Mouse (Mus musculus) ES-E14 (cell line): ENCODE results near the gene Clk2. TPM values are rescaled to one million over a fixed set of nuclear protein-coding genes. Genes with fewer than 3 reads are reported as not detected.

Experiments
- DNase-seq: peaks from one replicate; pipeline ENCODE4 v3.0.0-alpha.2; 2013; ENCODE audit warnings: low read depth, low spot score
- H3K27ac ChIP-seq: 2 replicates; pipeline ENCODE4 v1.5.1; 2012; ENCODE audit warnings: low read depth, mild to moderate bottlenecking, low read length, moderate library complexity, mixed read lengths; ENCODE audit not compliant: poor library complexity, insufficient read depth, severe bottlenecking
- H3K36me3 ChIP-seq: 2 replicates; pipeline ENCODE4 v1.6.1; 2012; ENCODE audit warnings: mild to moderate bottlenecking, low read length, moderate library complexity, mixed read lengths; ENCODE audit not compliant: control insufficient read depth, poor library complexity, insufficient read depth, severe bottlenecking
- H3K4me1 ChIP-seq, 2 experiments: fragments of 150-350 bp in 1 of 2; sonication (generic) in 1 of 2; 2 replicates each; pipeline ENCODE4 v1.6.1; 2012; ENCODE audit warnings: low read length in 2 of 2, mild to moderate bottlenecking in 1 of 2, mixed read lengths in 1 of 2; ENCODE audit not compliant: control insufficient read depth in 2 of 2, insufficient read depth in 2 of 2, poor library complexity in 1 of 2
- H3K4me3 ChIP-seq, 2 experiments: fragments of 150-350 bp in 1 of 2; sonication (generic) in 1 of 2; 2 replicates each; pipeline ENCODE4 v1.5.1; 2012; ENCODE audit warnings: low read length in 2 of 2, low read depth in 1 of 2, mild to moderate bottlenecking in 1 of 2, mixed read lengths in 1 of 2; ENCODE audit not compliant: insufficient read depth in 1 of 2, poor library complexity in 1 of 2, severe bottlenecking in 1 of 2
- H3K9ac ChIP-seq: 2 replicates; pipeline ENCODE4 v1.6.1; 2012; ENCODE audit warnings: low read depth, mild to moderate bottlenecking, low read length, mixed read lengths; ENCODE audit not compliant: poor library complexity, insufficient read depth, severe bottlenecking
- H3K9me3 ChIP-seq: fragments of 150-350 bp; sonication (generic); 2 replicates; pipeline ENCODE4 v1.6.1; 2012; ENCODE audit warnings: low read depth, mild to moderate bottlenecking, low read length; ENCODE audit not compliant: control insufficient read depth, insufficient read depth
- CHD2 ChIP-seq: IDR thresholded peaks from 2 replicates; pipeline ENCODE4 v1.6.1; 2014; ENCODE audit warnings: mild to moderate bottlenecking, low read depth, low read length, inconsistent platforms
- HCFC1 ChIP-seq: IDR thresholded peaks from 2 replicates; pipeline ENCODE4 v1.6.1; 2012; ENCODE audit warnings: low read length, inconsistent platforms, borderline replicate concordance; ENCODE audit not compliant: insufficient read depth
- MAFK ChIP-seq: IDR thresholded peaks from 2 replicates; pipeline ENCODE4 v1.6.1; 2014; ENCODE audit warnings: mild to moderate bottlenecking, low read depth, low read length, inconsistent platforms; ENCODE audit not compliant: insufficient read depth
- ZC3H11A ChIP-seq: IDR thresholded peaks from 2 replicates; pipeline ENCODE4 v1.6.1; 2012; ENCODE audit warnings: low read depth, mild to moderate bottlenecking, inconsistent platforms, low read length, borderline replicate concordance
- ZNF384 ChIP-seq: IDR thresholded peaks from 2 replicates; pipeline ENCODE4 v1.6.1; 2012; ENCODE audit warnings: low read depth, low read length, inconsistent platforms
- in situ Hi-C, 2 experiments: fragments of 600-800 bp; cut with MboI; formaldehyde crosslinking; loops; one replicate each; pipeline ENCODE4 v1.15.1; 2025; ENCODE audit warnings: low sequenced_read_pairs in 2 of 2, inconsistent platforms in 1 of 2; ENCODE audit not compliant: unreplicated experiment in 2 of 2
- total RNA-seq: library from RNA; depleted of rRNA; stranded (reverse); fragments of 300-350 nt; gene quantifications from 2 replicates; pipeline ENCODE4 v1.2.3, GENCODE M21; 2012

Clk2 gene
- total RNA-seq, 1 experiment, result 42.0 TPM

DNA sequence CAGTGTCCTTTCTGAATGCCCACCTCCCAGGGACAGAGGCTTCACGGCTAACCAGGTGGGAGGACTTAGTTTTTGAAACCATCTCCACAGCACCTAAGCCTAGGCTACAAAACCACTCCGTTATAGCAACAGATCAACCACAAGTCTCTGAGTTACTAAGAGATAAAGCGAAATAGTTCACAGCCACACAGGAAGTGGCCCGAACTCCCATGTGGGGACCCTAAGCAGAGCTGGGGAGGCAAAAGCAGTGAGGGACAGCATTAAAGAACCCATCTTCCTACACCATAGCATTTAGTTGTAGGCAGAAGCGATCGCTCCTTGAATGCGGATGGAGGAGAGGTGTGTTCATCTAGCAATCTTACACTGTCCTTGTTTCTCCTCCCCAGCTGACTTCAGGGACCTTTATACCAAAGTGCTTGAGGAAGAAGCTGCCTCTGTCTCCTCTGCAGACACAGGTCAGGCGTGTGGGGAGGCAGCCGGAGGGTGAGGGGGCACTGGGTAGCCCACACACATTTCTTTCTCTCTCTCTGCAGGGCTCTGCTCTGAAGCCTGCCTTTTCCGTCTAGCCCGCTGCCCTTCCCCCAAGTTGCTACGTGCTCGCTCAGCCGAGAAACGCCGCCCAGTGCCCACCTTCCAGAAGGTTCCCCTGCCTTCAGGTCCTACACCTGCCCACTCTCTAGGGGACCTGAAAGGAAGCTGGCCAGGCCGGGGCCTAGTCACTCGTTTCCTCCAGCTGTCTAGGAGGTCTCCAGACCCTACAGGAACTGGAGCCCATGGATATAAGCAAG lies 23.3 kb downstream of the Clk2 start:
- TF ChIP-seq MAFK (no peak), ZNF384 (no peak), CHD2 (no peak), HCFC1 (no peak), ZC3H11A (no peak)
- Histone ChIP-seq H3K9ac (0 out of 2 replicates have a peak overlapping the region, but pooled peaks have one; percentile 60), H3K4me1 (peaks cover 5 to 23% of the 10 kb centered on the region in 2 experiments; a peak in 3 of 4 replicates)

DNA sequence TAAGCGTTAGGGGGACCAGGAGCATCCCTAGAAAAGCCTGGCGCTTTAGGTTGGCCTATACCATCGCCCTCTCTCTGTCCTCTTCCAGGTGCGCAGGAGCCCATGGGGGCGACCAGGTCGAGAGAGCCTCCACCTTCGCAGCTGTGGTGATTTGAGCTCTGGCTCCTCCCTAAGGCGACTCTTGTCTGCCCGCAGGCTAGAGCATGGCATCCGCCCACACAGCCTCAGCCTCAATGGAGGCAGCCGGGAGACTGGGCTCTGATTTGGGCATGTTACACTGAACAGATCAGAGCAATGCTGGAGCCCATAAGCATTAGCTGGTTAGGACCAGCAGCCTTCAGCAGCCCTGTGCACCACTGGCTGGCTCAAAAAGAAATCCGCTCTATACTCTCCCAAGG lies 23.9 kb downstream of the Clk2 start:
- no peaks in the 10 kb centered on the region for H3K36me3 ChIP-seq
- no peak for TF ChIP-seq ZNF384
- no peak for TF ChIP-seq ZC3H11A
- no peak for TF ChIP-seq CHD2
- no peak for TF ChIP-seq HCFC1
- TF ChIP-seq MAFK, result no peak
- peaks cover 5 to 23% of the 10 kb centered on the region in 2 experiments; a peak in 3 of 4 replicates for H3K4me1 ChIP-seq
- no peak for DNase-seq
- H3K9ac ChIP-seq, result peak overlapping the region; percentile 1; the same call in 1 of the 2 replicates
- in situ Hi-C loops, result no loop called here
- H3K9me3 ChIP-seq, result no peaks in the 10 kb centered on the region
- H3K4me3 ChIP-seq, result peak overlapping the region in 1 of 2 experiments; percentile 7; a peak in 1 of 4 replicates
- no peak overlapping the region for H3K27ac ChIP-seq

More for the DNA sequence above, 23.3 kb downstream of the Clk2 start:
- Histone ChIP-seq H3K27ac (no peak overlapping the region), H3K36me3 (no peaks in the 10 kb centered on the region), H3K4me3 (peak overlapping the region; percentile 0 to 54; a peak in 2 of 4 replicates), H3K9me3 (no peaks in the 10 kb centered on the region)
- no peak for DNase-seq
- in situ Hi-C loops, result no loop called here

DNA sequence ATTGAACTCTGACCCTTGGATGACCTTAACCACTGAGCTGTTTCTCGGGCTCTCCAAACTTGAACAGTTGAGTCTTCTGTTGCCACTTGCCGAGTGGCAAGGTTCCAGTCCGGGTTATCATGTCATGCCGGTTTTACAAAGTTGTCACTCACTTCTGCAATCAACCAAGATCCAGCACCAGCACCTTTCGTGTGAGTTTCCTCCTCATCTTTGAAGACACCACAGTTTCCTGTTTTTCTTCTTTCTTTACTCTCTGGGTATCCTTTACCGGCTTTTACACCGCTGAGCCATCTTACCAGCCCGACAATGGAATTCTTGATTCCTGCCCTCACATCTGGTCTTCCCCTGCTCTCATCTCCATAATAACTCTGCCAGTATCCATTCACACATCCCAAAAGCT lies 25.8 kb downstream of the Clk2 start:
- Histone ChIP-seq H3K4me3 (no peak overlapping the region), H3K27ac (no peak overlapping the region), H3K4me1 (peaks cover 5 to 15% of the 10 kb centered on the region in 2 experiments; a peak in 3 of 4 replicates), H3K9me3 (no peaks in the 10 kb centered on the region), H3K36me3 (no peaks in the 10 kb centered on the region), H3K9ac (no peak overlapping the region)
- in situ Hi-C loops, result no loop called here
- no peak for DNase-seq
- TF ChIP-seq HCFC1 (no peak), CHD2 (no peak), ZC3H11A (no peak), ZNF384 (no peak), MAFK (no peak)

DNA sequence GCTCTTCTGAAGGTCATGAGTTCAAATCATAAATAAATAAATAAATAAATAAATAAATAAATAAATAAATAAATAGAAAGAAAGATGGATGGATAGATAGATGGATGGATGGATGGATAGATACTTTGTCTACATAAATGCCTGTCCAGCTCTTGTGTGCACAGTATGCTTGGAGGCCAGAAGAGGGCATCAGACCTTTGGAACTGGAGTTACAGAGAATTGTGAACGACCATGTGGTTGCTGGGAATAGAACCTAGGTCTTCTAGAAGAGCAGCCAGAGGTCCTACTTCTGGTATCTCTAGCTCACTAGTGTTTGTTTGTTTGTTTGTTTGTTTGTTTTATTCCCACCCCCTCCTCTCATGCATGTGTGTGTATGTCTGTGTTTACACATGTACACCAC lies 28.8 kb downstream of the Clk2 start:
- H3K9ac ChIP-seq, result no peak overlapping the region
- no peak for TF ChIP-seq CHD2
- no peak for TF ChIP-seq MAFK
- TF ChIP-seq HCFC1, result no peak
- TF ChIP-seq ZNF384, result no peak
- TF ChIP-seq ZC3H11A, result no peak
- in situ Hi-C loops, result no loop called here
- no peaks in the 10 kb centered on the region for H3K9me3 ChIP-seq
- no peak for DNase-seq
- no peaks in the 10 kb centered on the region for H3K36me3 ChIP-seq
- no peak overlapping the region for H3K27ac ChIP-seq
- H3K4me1 ChIP-seq, result peaks cover 5 to 9% of the 10 kb centered on the region in 2 experiments
- no peak overlapping the region for H3K4me3 ChIP-seq
